Mouse (Mus musculus) small intestine, adult 2 months (tissue): ENCODE results near the gene Agt.

ENCODE experiments used
- CTCF ChIP-seq: fragments of 200-500 bp; IDR thresholded peaks from 2 replicates; pipeline ENCODE4 v1.5.1; 2012; ENCODE audit warnings: low read depth, mild to moderate bottlenecking, control low read depth, inconsistent platforms, low read length, moderate library complexity, mixed read lengths; ENCODE audit not compliant: insufficient replicate concordance, insufficient read length; ENCODE audit errors: extremely low read depth
- POLR2A ChIP-seq: fragments of 200-500 bp; IDR thresholded peaks from 2 replicates; pipeline ENCODE4 v1.6.1; 2012; ENCODE audit warnings: low read depth, mild to moderate bottlenecking, control low read depth, inconsistent platforms, low read length, moderate library complexity

DNA sequence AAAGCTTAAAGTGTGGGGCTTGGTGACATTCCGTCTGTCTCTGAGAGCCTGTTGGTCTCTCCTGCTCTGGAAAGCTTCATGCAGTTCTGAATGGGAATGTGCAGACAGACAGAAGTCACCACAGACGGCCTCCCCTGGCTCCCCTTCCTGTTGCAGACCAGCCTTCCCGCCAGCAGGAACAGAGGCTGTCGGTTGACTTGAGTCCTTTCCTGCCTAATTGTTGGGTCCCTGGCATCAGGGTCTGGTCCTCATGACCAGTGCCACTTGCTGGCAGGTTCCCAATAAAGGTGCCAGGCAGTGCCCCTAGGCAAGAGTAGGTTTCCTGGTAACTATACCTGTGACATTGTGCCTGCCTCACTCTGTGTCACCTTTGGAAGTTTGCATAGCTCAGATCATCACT lies 38.5 kb downstream of the Agt start:
- no peak for TF ChIP-seq CTCF
- no peak for TF ChIP-seq POLR2A
